Mouse (Mus musculus): ENCODE data around the gene Mfsd13b.

Gene Mfsd13b

DNA sequence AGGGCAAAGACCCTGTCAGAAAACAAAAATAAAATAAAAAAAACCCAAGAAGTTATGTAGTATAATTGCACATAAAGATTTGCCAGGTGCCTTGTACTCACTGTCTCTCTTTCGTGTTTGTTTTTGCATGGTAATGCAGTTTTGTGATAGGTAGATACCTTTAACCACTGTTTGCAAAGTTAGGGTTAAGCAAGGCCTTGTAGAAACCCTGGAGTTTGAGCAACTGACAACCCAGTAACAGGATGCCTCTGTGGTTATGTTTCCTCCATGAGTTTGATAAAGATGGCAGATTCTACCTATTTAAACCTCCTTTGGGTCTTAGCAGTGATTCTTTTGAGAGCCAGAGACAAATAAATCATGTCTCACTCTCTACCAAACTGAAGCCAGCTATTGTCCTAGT lies 61.2 kb downstream of the Mfsd13b start:
- in situ Hi-C loops (cut with MboI, MseI), result no loop called here

DNA sequence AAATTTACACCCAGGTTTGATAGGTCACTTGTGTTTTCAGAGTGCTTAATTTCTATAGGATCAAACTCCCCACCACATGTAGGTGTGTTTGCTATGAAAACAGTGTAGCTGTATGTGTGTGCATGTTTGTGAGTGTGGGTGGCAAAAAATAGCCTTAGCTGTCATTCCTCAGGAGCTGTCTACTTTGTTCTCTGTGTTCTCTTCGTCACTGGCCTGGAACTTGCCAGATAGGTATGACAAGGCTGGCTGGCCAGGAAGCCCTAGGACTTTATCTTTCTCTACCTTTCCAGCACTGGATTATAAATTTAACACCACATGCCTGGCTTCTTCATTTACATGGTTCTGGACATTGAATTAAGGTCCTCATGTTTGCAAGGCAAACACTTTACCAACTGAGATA lies 61.9 kb downstream of the Mfsd13b start:
- in situ Hi-C loops (cut with MboI, MseI), result no loop called here

DNA sequence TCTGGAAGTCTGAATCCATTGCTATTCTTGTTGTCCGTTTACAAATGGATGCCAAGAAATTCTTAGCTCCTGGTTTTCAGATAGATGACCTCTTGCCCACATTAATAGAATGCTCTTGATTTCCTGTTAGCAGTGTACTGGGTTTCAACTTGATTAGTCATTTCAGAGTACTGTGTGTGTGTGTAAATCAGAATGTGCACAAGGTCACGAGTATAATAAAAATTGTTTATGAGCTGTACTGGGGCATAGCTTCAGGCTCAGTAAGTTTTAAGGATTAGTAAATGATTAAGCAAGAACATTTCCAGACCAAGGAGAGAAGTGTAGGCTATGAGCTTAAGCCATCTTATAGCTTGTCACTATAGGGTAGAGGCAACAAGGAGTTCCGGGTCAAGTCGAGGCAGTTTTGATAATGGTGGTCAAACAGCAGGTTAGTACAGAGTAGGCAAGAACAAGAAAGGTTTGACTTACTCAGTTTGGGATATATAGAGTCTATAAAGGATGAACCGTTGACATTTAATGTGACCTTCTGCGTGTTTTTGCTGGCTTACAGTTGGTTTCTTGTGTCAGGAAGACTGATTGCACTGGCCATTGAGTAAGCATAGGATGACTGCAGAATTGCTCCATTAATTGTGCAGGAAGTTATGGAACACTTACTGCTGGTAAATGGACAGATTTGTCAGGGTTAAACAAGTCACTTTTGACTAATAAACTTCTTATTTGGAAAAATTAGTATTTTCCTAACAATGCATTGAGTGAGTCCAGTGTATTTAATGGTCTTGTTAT lies 63.6 kb downstream of the Mfsd13b start:
- in situ Hi-C loops (cut with MboI, MseI), result no loop called here

DNA sequence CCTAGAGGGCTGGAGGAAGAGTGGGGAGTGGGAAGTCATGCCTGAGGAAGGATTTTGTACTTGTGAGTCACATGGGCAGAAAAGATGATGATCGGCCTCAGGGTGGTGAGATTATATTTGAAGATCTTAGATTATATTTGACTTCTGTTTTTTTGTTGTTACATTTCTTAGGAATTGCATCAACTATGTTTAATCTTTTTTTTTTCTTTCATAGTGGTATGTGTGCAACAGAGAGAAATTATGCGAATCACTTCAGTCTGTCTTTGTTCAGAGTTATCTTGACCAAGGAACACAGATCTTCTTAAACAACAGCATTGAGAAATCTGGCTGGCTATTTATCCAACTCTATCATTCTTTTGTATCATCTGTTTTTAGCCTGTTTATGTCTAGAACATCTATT lies 65.3 kb downstream of the Mfsd13b start:
- in situ Hi-C loops (cut with MboI, MseI), result no loop called here

DNA sequence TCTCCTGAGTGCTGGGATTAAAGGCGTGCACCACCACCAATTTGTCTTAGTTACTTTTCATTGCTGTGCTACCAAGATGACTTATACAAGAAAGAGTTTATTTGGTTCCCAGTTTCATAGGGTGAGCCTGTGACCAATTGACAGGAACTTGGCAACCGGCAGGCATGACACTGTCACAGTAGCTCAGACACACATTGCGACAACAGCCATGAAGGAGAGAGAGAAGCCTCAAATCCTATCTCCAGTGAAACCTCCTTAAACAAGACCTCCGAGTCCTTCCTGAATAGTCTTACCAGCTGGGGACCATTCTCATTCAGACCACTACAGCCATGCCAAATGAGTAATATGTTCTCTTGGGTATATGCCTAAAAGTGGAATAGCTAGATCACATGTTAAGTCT lies 70.8 kb downstream of the Mfsd13b start:
- in situ Hi-C loops (cut with MboI, MseI), result no loop called here

DNA sequence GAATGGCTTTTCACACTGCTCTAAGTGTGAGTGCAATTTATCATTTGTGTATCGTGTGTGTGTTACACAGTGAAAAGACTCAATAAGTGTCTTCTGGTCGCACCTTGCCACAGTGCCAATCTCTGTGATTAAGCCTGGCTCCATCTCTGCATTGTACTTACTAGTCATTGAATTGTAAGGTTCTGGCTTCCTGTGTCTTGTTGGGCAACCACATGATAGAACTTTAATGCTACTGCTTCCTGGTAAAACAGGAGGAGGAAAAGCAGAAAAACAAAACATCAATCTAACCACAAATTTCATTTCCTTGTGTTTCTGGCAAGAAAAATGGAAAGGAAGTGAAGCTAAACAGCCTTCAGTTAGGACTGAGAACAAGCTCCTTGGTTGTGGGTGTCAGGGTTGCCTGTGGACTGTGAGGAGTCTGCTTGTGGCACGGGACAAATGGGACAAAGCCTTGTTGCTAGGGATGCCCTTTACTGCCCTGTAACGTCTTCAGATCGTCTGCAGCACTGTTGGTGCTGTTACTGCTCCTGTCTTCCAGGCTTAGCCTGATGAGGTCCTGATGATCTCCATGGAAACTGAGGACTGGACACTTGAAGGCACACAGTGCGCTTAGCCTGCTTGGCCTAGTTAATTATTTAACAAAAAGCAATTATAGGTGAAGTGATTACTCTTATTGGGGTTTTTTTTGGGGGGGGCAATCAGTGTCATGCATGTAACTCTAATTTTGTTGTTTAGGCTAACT lies 77.3 kb downstream of the Mfsd13b start:
- in situ Hi-C loops (cut with MboI, MseI), result no loop called here

DNA sequence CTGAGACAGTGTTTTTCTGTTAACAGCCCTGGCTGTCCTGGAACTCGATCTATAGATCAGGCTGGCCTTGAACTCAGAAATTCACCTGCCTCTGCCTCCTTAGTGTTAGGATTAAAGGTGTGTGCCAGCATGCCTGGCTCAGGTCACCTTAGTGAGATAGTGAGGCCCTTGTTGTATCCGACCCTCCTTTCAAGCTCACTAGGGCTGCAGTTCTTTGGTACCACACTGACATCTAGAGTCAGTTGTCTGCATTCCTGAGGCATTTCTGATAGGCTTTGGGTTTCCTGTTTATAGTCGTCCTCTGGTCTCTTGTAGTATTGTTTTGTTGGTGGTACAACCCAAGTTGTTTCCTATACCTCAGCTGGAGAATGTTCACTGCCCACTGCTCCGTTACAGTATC lies 82.0 kb downstream of the Mfsd13b start:
- in situ Hi-C loops (cut with MboI, MseI), result no loop called here

Data from T-helper 1 cell (primary cell).